Mouse (Mus musculus): ENCODE results near the gene Ackr3.

The Ackr3 gene

DNA sequence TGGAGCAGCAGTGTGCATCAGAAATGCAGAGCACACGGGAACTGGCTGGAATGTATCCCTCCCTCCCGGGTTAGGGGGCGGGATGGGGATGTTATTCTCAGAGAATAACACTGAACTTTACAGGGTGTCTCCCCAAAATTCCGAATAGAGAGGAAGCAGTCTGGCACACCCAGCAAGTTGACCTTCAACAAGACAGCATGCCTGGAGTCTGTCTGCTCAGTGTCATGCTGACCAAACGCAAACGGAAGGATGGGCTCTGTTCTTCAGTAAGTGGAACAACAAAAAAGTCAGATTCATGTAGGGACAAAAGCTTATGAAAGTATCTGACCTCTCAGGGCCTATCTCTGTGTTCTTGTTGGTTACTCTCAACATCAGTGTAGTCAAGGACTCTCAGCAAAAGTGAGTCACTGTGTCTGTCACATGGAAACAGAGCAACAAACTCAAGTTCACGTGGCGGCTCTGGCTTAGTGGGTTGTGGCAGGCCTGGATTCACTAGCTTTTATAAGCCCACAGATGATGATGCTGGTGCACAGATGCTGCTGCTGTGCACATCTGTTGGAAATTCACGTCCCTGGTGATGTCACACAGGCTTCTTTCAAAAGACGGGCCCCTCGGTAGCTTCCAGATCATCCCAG, 54.6 kb downstream of the Ackr3 start:
- DNase-seq (ENCODE audit: low read depth, low spot score), result no peak

DNA sequence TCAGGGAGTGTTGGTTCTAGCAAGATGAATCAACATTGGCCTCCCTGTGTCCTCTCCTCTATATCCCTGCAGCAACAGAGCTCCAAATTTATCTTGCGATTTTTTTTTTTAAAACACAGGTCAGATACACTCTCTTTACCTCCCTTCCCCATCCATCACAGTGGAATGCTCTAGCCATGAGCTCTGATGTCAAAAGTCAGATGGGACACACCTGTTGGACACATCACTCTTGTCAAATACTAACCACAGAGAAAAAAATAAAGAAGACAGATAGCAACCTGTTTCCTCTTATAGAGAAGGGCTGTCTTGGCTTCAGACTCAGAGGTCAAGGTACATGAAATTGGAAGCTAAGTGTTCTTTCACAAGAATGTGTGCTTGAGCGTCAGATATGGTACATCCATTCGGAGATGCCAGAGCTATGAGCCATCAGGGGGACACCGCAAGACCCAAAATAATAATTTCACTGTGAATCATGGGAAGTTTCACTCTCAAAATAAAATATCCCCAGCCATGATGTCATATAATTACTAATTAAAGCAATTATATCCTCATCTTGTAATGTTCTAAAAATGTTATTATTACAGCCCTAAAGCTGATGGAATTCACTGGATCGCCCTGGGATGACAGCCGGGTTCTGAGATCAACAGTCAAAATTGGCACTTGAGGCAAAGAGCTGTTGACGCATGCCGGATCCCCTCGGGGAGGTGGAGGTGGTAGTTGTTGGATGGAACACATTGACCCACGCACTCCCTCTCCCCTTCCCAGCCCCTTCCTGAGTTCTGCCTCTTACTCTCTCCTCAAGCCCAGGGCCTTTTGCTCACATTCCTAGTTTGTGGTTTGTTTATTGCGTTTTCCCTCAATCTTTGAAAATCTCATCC, 57.2 kb downstream of the Ackr3 start:
- peak; percentile 58 for DNase-seq (ENCODE audit: low read depth, low spot score)

DNA sequence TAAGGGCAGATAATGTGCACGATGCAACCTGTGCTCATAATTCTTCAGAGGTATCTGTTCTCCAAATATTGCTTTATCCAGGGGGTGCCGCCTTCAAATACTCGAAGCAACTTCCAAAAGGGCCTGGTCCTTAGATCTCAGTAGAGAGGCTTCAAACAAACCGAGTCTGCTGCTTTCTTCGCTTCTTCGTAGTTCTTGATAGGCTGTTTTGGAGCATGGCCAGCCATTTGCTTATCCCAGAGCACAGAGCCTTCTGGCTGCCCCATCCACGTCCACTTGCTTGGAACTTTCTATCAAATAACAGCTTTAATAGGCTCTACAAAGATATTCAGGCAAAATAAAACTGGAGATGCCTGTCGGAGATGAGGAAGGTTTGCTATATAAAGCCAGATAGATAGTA, 58.6 kb downstream of the Ackr3 start:
- DNase-seq (ENCODE audit: low read depth, low spot score), result no peak
